Mouse (Mus musculus) liver, embryonic 14.5 days (tissue): ENCODE data around the gene Plcb3. TPM values are rescaled to one million over a fixed set of nuclear protein-coding genes. Genes with fewer than 3 reads are reported as not detected.
"Not testable (repeated sequence)": the region's sequence is repeated elsewhere in the genome, so short reads cannot be mapped to it uniquely, and the experiment has no call there.

ENCODE experiments used
- ATAC-seq: fragments of 200-750 bp; cut with Nextera tagmentation; 2 replicates; pipeline ENCODE4 v1.8.0; 2017; ENCODE audit warnings: moderate number of reproducible peaks, mild to moderate bottlenecking, moderate library complexity; ENCODE audit not compliant: insufficient read depth
- DNase-seq, 3 experiments: peaks; one replicate each; pipeline ENCODE4 v3.0.0-alpha.2; 2012 to 2013; ENCODE audit warnings: low read depth in 3 of 3, low spot score in 3 of 3
- H3K27ac ChIP-seq: fragments of 300-500 bp; sonication (generic); 2 replicates; pipeline ENCODE4 v1.5.1; 2014; ENCODE audit warnings: moderate library complexity, mild to moderate bottlenecking, control low read depth, inconsistent platforms
- H3K27me3 ChIP-seq: fragments of 300-500 bp; sonication (generic); 2 replicates; pipeline ENCODE4 v1.6.1; 2014; ENCODE audit warnings: mild to moderate bottlenecking, low read length, moderate library complexity; ENCODE audit not compliant: control insufficient read depth, insufficient read depth
- H3K36me3 ChIP-seq: fragments of 300-500 bp; sonication (generic); replicated peaks from 2 replicates; pipeline ENCODE4 v1.6.1; 2014; ENCODE audit warnings: low read depth; ENCODE audit not compliant: control insufficient read depth, insufficient read depth
- H3K4me1 ChIP-seq, 2 experiments: fragments of 200-500 bp in 1 of 2; fragments of 300-500 bp in 1 of 2; sonication (generic) in 1 of 2; replicated peaks; 2 replicates each; pipeline ENCODE4 v1.6.1; 2012 to 2014; ENCODE audit warnings: antibody characterized with exemption in 1 of 2, inconsistent platforms in 1 of 2, low read length in 1 of 2; ENCODE audit not compliant: control insufficient read depth in 2 of 2, insufficient read depth in 2 of 2
- H3K4me2 ChIP-seq: fragments of 300-500 bp; sonication (generic); 2 replicates; pipeline ENCODE4 v1.6.1; 2014; ENCODE audit warnings: low read depth, mild to moderate bottlenecking, control low read depth, moderate library complexity
- H3K4me3 ChIP-seq, 2 experiments: fragments of 200-500 bp in 1 of 2; fragments of 300-500 bp in 1 of 2; sonication (generic) in 1 of 2; 2 replicates each; pipeline ENCODE4 v1.5.1; 2012 to 2014; ENCODE audit warnings: low read depth in 2 of 2, low read length in 2 of 2, mild to moderate bottlenecking in 2 of 2, control low read depth in 1 of 2, inconsistent platforms in 1 of 2, moderate library complexity in 1 of 2; ENCODE audit not compliant: insufficient read depth in 1 of 2
- H3K9ac ChIP-seq: fragments of 300-500 bp; sonication (generic); replicated peaks from 2 replicates; pipeline ENCODE4 v1.6.1; 2014; ENCODE audit warnings: mild to moderate bottlenecking, control low read depth, moderate library complexity
- H3K9me3 ChIP-seq: fragments of 300-500 bp; sonication (generic); 2 replicates; pipeline ENCODE4 v1.6.1; 2016; ENCODE audit warnings: low read length, mixed read lengths; ENCODE audit not compliant: control insufficient read depth
- CTCF ChIP-seq: IDR thresholded peaks from 2 replicates; pipeline ENCODE4 v1.5.1; 2016; ENCODE audit warnings: antibody characterized with exemption, low read depth, control low read depth
- EP300 ChIP-seq: IDR thresholded peaks from 2 replicates; pipeline ENCODE4 v1.6.1; 2016; ENCODE audit warnings: antibody characterized with exemption, low read depth
- WGBS: fragments of 180-500 bp; shearing (Covaris S2); extraction: QIAGEN DNeasy Blood & Tissue Kit; methylation state at CpG from one replicate; pipeline ENCODE4 v1.1.7; 2014; ENCODE audit not compliant: insufficient replicate concordance; 5-methylcytosine and 5-hydroxymethylcytosine counted together
- polyA plus RNA-seq, 2 experiments: library from polyadenylated mRNA; depleted of rRNA in 1 of 2; stranded (reverse) in 1 of 2; unstranded in 1 of 2; fragments of >200 nt; fragmentation: Nextera tagmentation in 1 of 2; extraction: Ambion mirVana in 1 of 2; gene quantifications; 2 replicates each; pipeline versions ENCODE4 v1.2.1 to v1.2.3; 2012 to 2014

The Plcb3 gene
- polyA plus RNA-seq, 2 experiments = 4.6 to 7.7 TPM

- 76% methylated on average over 8 of the region's 8 CpGs for WGBS
Observed at GRCm38 (mm10) chr19:6994002-6994401, 17.7 kb upstream of the Plcb3 start.

GRCm38 (mm10) chr19:6993011-6993770 is 16.9 kb upstream of the Plcb3 start:
- 64% methylated on average over 14 of the region's 14 CpGs for WGBS
- peak overlapping the region; percentile 78 for H3K9ac ChIP-seq
- peak overlapping the region; percentile 99 for H3K4me2 ChIP-seq
- peak overlapping the region; percentile 65 to 82 for H3K4me3 ChIP-seq
- ATAC-seq (no peak; the same call in 1 of the 2 replicates), DNase-seq (no peak)
- TF ChIP-seq CTCF = no peak
- no peak for TF ChIP-seq EP300
- H3K27me3 ChIP-seq = no peaks in the 10 kb centered on the region
- peak overlapping the region; percentile 63 for H3K27ac ChIP-seq
- no peaks in the 10 kb centered on the region for H3K9me3 ChIP-seq
- H3K36me3 ChIP-seq = peaks cover 3% of the 10 kb centered on the region; the same call in 1 of the 2 replicates
- H3K4me1 ChIP-seq = peaks cover 18 to 22% of the 10 kb centered on the region in 2 experiments

More at GRCm38 (mm10) chr19:6994002-6994401, 17.7 kb upstream of the Plcb3 start:
- Histone ChIP-seq H3K4me2 (no peak overlapping the region), H3K27me3 (no peaks in the 10 kb centered on the region), H3K4me1 (peaks cover 18 to 22% of the 10 kb centered on the region in 2 experiments), H3K9ac (no peak overlapping the region), H3K27ac (no peak overlapping the region), H3K9me3 (no peaks in the 10 kb centered on the region), H3K36me3 (peaks cover 11% of the 10 kb centered on the region), H3K4me3 (no peak overlapping the region)
- DNase-seq (no peak), ATAC-seq (no peak)
- TF ChIP-seq EP300 (no peak), CTCF (no peak)

DNA sequence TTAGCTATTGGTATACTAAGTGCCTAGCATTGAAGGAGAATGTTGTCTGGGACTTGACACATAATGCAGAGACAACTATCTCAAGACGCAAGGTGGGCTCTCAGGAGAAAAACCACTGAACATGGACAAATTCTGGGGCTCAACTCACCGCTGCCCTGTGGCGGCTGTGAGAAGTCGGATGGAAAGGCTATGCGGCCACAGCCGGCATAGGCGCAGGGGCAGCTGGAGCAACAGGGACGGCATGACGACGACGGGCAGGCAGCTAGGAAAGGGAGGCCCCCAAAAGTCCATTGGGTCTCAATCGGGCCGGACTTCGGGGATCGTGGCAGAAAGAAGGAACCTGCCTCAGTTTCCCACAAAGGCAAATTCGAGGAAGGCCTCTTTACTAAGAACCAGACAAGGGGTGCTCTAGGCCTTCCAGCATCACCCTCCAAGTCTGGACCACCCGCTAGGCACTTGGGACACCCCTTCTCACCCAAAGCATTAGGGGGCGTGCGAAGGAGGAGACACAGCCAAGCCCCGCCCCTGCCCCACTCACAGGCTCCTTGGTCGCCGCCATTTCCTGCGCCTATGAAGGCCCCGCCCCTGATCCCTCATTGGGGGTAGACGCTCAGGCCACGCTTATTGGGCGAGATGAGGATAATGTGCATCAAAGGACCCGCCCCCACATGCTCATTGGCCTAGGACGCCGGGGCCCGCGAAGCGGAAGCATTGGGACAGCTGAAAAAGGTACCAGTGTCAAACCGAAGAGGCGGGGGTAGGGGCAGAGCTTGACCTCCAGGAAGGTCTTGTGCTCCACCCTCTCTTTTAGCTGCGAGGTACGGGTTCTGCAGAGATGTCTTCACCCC is 16.0 kb upstream of the Plcb3 start, which contains the start of gene Dnajc4:
Gene Dnajc4, minus strand, starts transcription at position 562 of the 848 bp plus-strand sequence.
- Histone ChIP-seq H3K4me2 (peak within 1 kb of the TSS; percentile 99), H3K4me1 (peaks cover 20 to 24% of the 10 kb centered on the region in 2 experiments), H3K27me3 (no peaks in the 10 kb centered on the region), H3K9me3 (no peaks in the 10 kb centered on the region), H3K9ac (peak within 1 kb of the TSS; percentile 78), H3K27ac (peak within 1 kb of the TSS; percentile 63), H3K36me3 (no peaks in the 10 kb centered on the region), H3K4me3 (peak within 1 kb of the TSS; percentile 80 to 82)
- ATAC-seq (peak; percentile 93), DNase-seq (peak; percentile 96 to 98 (median 97))
- no peak for TF ChIP-seq EP300
- TF ChIP-seq CTCF = 0 out of 2 replicates have a peak, but pooled peaks have one; percentile 28
- WGBS = 2% methylated on average over 37 of the region's 37 CpGs

DNA sequence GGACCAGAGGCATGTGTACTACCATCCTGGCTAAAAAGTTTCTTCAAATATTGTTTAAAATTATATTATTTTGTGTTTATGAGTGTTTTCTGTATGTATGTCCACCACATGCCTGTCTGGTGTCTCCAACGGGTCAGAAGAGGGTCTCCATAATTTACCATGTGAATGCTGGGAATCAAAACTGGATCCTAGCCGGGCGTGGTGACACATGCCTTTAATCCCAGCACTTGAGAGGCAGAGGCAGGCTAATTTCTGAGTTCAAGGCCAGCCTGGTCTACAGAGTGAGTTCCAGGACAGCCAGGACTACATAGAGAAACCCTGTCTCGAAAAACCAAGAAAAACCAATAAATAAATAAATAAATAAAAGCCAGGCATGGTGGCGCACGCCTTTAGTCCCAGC is 14.9 kb upstream of the Plcb3 start:
- H3K9me3 ChIP-seq, H3K27me3 ChIP-seq, H3K27ac ChIP-seq, H3K4me3 ChIP-seq, H3K36me3 ChIP-seq, DNase-seq, ATAC-seq, H3K9ac ChIP-seq: not testable (repeated sequence)
- Histone ChIP-seq H3K4me2 (peak overlapping the region; percentile 99; the same call in 1 of the 2 replicates), H3K4me1 (peaks cover 23 to 29% of the 10 kb centered on the region in 2 experiments)
- WGBS = 75% methylated on average over 6 of the region's 6 CpGs

DNA sequence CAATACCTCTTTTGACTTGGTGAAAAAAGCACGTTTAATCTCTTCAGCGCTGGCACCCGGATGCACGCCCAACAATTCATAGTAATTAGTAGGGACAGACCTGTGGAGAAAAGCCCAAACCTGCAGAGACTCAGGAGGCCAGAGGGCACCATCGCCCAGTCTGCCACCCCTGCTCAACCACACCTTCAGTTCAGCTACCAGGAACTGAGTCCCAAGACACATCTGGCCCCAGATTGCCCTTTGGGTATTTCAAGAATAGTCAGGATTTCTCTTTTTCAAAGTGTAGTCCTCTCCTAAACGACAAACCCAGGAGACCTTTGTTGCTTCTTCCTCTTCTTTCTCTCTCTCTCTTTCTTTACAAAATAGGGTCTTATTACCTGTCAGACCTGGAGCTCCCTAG is 14.4 kb upstream of the Plcb3 start:
- DNase-seq (no peak), ATAC-seq (no peak)
- Histone ChIP-seq H3K4me2 (no peak overlapping the region), H3K27ac (no peak overlapping the region), H3K9ac (no peak overlapping the region), H3K27me3 (no peaks in the 10 kb centered on the region), H3K4me1 (peaks cover 27 to 30% of the 10 kb centered on the region in 2 experiments), H3K4me3 (no peak overlapping the region), H3K9me3 (no peaks in the 10 kb centered on the region), H3K36me3 (no peaks in the 10 kb centered on the region)
- WGBS = 79% methylated on average over 6 of the region's 6 CpGs
- TF ChIP-seq EP300 (no peak), CTCF (no peak)
